Mouse (Mus musculus) lung, postnatal 0 days (tissue): ENCODE results near the gene Atp10a. TPM values are rescaled to one million over a fixed set of nuclear protein-coding genes. Genes with fewer than 3 reads are reported as not detected.

ENCODE experiments used
- ATAC-seq: fragments of 200-750 bp; cut with Nextera tagmentation; 2 replicates; pipeline ENCODE4 v1.8.0; 2017; ENCODE audit warnings: moderate library complexity
- DNase-seq: peaks from one replicate; pipeline ENCODE4 v3.0.0-alpha.2; 2016; ENCODE audit warnings: low spot score
- H3K27ac ChIP-seq: fragments of 300-500 bp; sonication (generic); 2 replicates; pipeline ENCODE4 v1.5.1; 2014; ENCODE audit warnings: antibody characterized with exemption, mild to moderate bottlenecking, low read length, mixed read lengths
- H3K27me3 ChIP-seq: fragments of 300-500 bp; sonication (generic); replicated peaks from 2 replicates; pipeline ENCODE4 v1.6.1; 2014; ENCODE audit warnings: low read length, mixed read lengths; ENCODE audit not compliant: insufficient read depth
- H3K36me3 ChIP-seq: fragments of 300-500 bp; sonication (generic); 2 replicates; pipeline ENCODE4 v1.6.1; 2014; ENCODE audit warnings: low read length, mixed read lengths; ENCODE audit not compliant: insufficient read depth
- H3K4me1 ChIP-seq: fragments of 300-500 bp; sonication (generic); 2 replicates; pipeline ENCODE4 v1.6.1; 2014; ENCODE audit warnings: antibody characterized with exemption, low read depth, low read length, mixed read lengths; ENCODE audit not compliant: insufficient read depth
- H3K4me2 ChIP-seq: fragments of 300-500 bp; sonication (generic); replicated peaks from 2 replicates; pipeline ENCODE4 v1.6.1; 2014; ENCODE audit warnings: low read depth, mild to moderate bottlenecking, low read length, moderate library complexity, mixed read lengths
- H3K4me3 ChIP-seq: fragments of 300-500 bp; sonication (generic); 2 replicates; pipeline ENCODE4 v1.5.1; 2014; ENCODE audit warnings: low read depth, low read length
- H3K9ac ChIP-seq: fragments of 300-500 bp; sonication (generic); replicated peaks from 2 replicates; pipeline ENCODE4 v1.6.1; 2014; ENCODE audit warnings: low read depth, mild to moderate bottlenecking
- H3K9me3 ChIP-seq: fragments of 300-500 bp; sonication (generic); 2 replicates; pipeline ENCODE4 v1.6.1; 2016; ENCODE audit warnings: low read length, mixed read lengths
- CTCF ChIP-seq: IDR thresholded peaks from 2 replicates; pipeline ENCODE4 v1.5.1; 2016; ENCODE audit warnings: antibody characterized with exemption, mild to moderate bottlenecking
- EP300 ChIP-seq: IDR thresholded peaks from 2 replicates; pipeline ENCODE4 v1.6.1; 2016; ENCODE audit warnings: antibody characterized with exemption, mild to moderate bottlenecking, control low read depth
- WGBS: fragments of 180-500 bp; shearing (Covaris S2); extraction: QIAGEN DNeasy Blood & Tissue Kit; methylation state at CpG from one replicate; pipeline ENCODE4 v1.1.7; 2014; 5-methylcytosine and 5-hydroxymethylcytosine counted together
- polyA plus RNA-seq: library from polyadenylated mRNA; unstranded; fragments of >200 nt; fragmentation: Nextera tagmentation; extraction: Ambion mirVana; gene quantifications from 2 replicates; pipeline ENCODE4 v1.2.1, GENCODE M21; 2015

The Atp10a gene
- polyA plus RNA-seq, 1 experiment from 2014 or later, result 2.0 TPM

GRCm38 (mm10) chr7:58722250-58722649, 66.3 kb downstream of the Atp10a start:
- H3K4me2 ChIP-seq, result no peak overlapping the region
- WGBS, result 70% methylated on average over 1 of the region's 1 CpGs
- no peak overlapping the region for H3K9ac ChIP-seq
- no peaks in the 10 kb centered on the region for H3K4me1 ChIP-seq
- DNase-seq, result no peak
- no peak overlapping the region for H3K4me3 ChIP-seq
- H3K36me3 ChIP-seq, result no peaks in the 10 kb centered on the region
- no peak overlapping the region for H3K27ac ChIP-seq
- TF ChIP-seq EP300 (no peak), CTCF (no peak)
- no peaks in the 10 kb centered on the region for H3K9me3 ChIP-seq
- no peak for ATAC-seq
- H3K27me3 ChIP-seq, result no peaks in the 10 kb centered on the region

GRCm38 (mm10) chr7:58730201-58730600, 74.2 kb downstream of the Atp10a start:
- H3K4me2 ChIP-seq, result no peak overlapping the region
- no peak overlapping the region for H3K27ac ChIP-seq
- TF ChIP-seq EP300 (no peak), CTCF (no peak)

GRCm38 (mm10) chr7:58730831-58731230, 74.9 kb downstream of the Atp10a start:
- Histone ChIP-seq H3K4me3 (no peak overlapping the region), H3K9ac (no peak overlapping the region), H3K4me2 (no peak overlapping the region), H3K9me3 (no peaks in the 10 kb centered on the region), H3K4me1 (no peaks in the 10 kb centered on the region), H3K27ac (no peak overlapping the region), H3K36me3 (no peaks in the 10 kb centered on the region), H3K27me3 (no peaks in the 10 kb centered on the region)
- no peak for DNase-seq
- 26% methylated on average over 1 of the region's 1 CpGs for WGBS
- TF ChIP-seq CTCF, result no peak
- no peak for TF ChIP-seq EP300
- no peak for ATAC-seq

More at GRCm38 (mm10) chr7:58730201-58730600, 74.2 kb downstream of the Atp10a start:
- no peak overlapping the region for H3K4me3 ChIP-seq
- H3K36me3 ChIP-seq, result no peaks in the 10 kb centered on the region
- ATAC-seq (no peak), DNase-seq (no peak)
- no peaks in the 10 kb centered on the region for H3K9me3 ChIP-seq
- H3K9ac ChIP-seq, result no peak overlapping the region
- WGBS, result 28% methylated on average over 8 of the region's 8 CpGs
- H3K27me3 ChIP-seq, result no peaks in the 10 kb centered on the region
- H3K4me1 ChIP-seq, result no peaks in the 10 kb centered on the region

- H3K36me3 ChIP-seq, result no peaks in the 10 kb centered on the region
- no peak overlapping the region for H3K9ac ChIP-seq
- H3K4me3 ChIP-seq, result no peak overlapping the region
- WGBS, result 53% methylated on average over 6 of the region's 6 CpGs
- no peaks in the 10 kb centered on the region for H3K27me3 ChIP-seq
- no peaks in the 10 kb centered on the region for H3K9me3 ChIP-seq
- no peak for ATAC-seq
- DNase-seq, result no peak
- H3K4me2 ChIP-seq, result no peak overlapping the region
- TF ChIP-seq CTCF, result no peak
- no peaks in the 10 kb centered on the region for H3K4me1 ChIP-seq
- H3K27ac ChIP-seq, result no peak overlapping the region
Measured at GRCm38 (mm10) chr7:58732406-58732805, 76.4 kb downstream of the Atp10a start.

- Histone ChIP-seq H3K9ac (no peak overlapping the region), H3K36me3 (no peaks in the 10 kb centered on the region)
- ATAC-seq, result peak; percentile 23; the same call in 1 of the 2 replicates
Measured at GRCm38 (mm10) chr7:58733490-58733901, 77.5 kb downstream of the Atp10a start.

GRCm38 (mm10) chr7:58736841-58737547, 81.0 kb downstream of the Atp10a start:
- Histone ChIP-seq H3K27me3 (no peaks in the 10 kb centered on the region), H3K9ac (no peak overlapping the region), H3K4me3 (no peak overlapping the region), H3K27ac (no peak overlapping the region), H3K9me3 (no peaks in the 10 kb centered on the region), H3K36me3 (no peaks in the 10 kb centered on the region), H3K4me2 (no peak overlapping the region), H3K4me1 (no peaks in the 10 kb centered on the region)
- DNase-seq (peak; percentile 48), ATAC-seq (peak; percentile 47; the same call in 1 of the 2 replicates)
- WGBS, result 65% methylated on average over 3 of the region's 3 CpGs
- TF ChIP-seq CTCF (no peak), EP300 (no peak)

More at GRCm38 (mm10) chr7:58733490-58733901, 77.5 kb downstream of the Atp10a start:
- Histone ChIP-seq H3K4me2 (no peak overlapping the region), H3K27me3 (no peaks in the 10 kb centered on the region), H3K27ac (no peak overlapping the region), H3K9me3 (no peaks in the 10 kb centered on the region), H3K4me1 (no peaks in the 10 kb centered on the region), H3K4me3 (no peak overlapping the region)
- TF ChIP-seq CTCF (no peak), EP300 (no peak)
- no peak for DNase-seq
- 38% methylated on average over 6 of the region's 6 CpGs for WGBS
